Mouse (Mus musculus) hindbrain, postnatal 0 days (tissue): ENCODE measurements around the gene Nrcam. TPM values are rescaled to one million over a fixed set of nuclear protein-coding genes. Genes with fewer than 3 reads are reported as not detected.
A peak's percentile ranks its signal among the peaks of the same experiment; 100 is the strongest.

Experiments used
- ATAC-seq: fragments of 200-750 bp; cut with Nextera tagmentation; 2 replicates; pipeline ENCODE4 v1.8.0; 2017; ENCODE audit warnings: mild to moderate bottlenecking, moderate TSS enrichment, moderate library complexity
- DNase-seq: peaks from one replicate; pipeline ENCODE4 v3.0.0-alpha.2; 2015; ENCODE audit warnings: low spot score
- H3K27ac ChIP-seq: fragments of 300-500 bp; sonication (generic); 2 replicates; pipeline ENCODE4 v1.5.1; 2014; ENCODE audit warnings: mild to moderate bottlenecking
- H3K27me3 ChIP-seq: fragments of 300-500 bp; sonication (generic); 2 replicates; pipeline ENCODE4 v1.6.1; 2014; ENCODE audit warnings: low read length, mixed read lengths; ENCODE audit not compliant: insufficient read depth
- H3K36me3 ChIP-seq: fragments of 300-500 bp; sonication (generic); 2 replicates; pipeline ENCODE4 v1.6.1; 2014; ENCODE audit warnings: low read length, mixed read lengths; ENCODE audit not compliant: insufficient read depth
- H3K4me1 ChIP-seq: fragments of 300-500 bp; sonication (generic); 2 replicates; pipeline ENCODE4 v1.6.1; 2014; ENCODE audit warnings: antibody characterized with exemption, low read length, mixed read lengths; ENCODE audit not compliant: insufficient read depth
- H3K4me2 ChIP-seq: fragments of 300-500 bp; sonication (generic); 2 replicates; pipeline ENCODE4 v1.6.1; 2014; ENCODE audit warnings: low read depth, mild to moderate bottlenecking, low read length, moderate library complexity, mixed read lengths
- H3K4me3 ChIP-seq: fragments of 300-500 bp; sonication (generic); 2 replicates; pipeline ENCODE4 v1.5.1; 2014; ENCODE audit warnings: low read length
- H3K9ac ChIP-seq: fragments of 300-500 bp; sonication (generic); replicated peaks from 2 replicates; pipeline ENCODE4 v1.6.1; 2014; ENCODE audit warnings: mild to moderate bottlenecking, low read length, moderate library complexity, mixed read lengths
- H3K9me3 ChIP-seq: fragments of 300-500 bp; sonication (generic); 2 replicates; pipeline ENCODE4 v1.6.1; 2016; ENCODE audit warnings: low read length, mixed read lengths
- CTCF ChIP-seq: IDR thresholded peaks from 2 replicates; pipeline ENCODE4 v1.5.1; 2016; ENCODE audit warnings: antibody characterized with exemption, control low read depth, low read depth
- WGBS: fragments of 180-500 bp; shearing (Covaris S2); extraction: QIAGEN DNeasy Blood & Tissue Kit; methylation state at CpG from one replicate; pipeline ENCODE4 v1.1.7; 2014; 5-methylcytosine and 5-hydroxymethylcytosine counted together
- polyA plus RNA-seq: library from polyadenylated mRNA; unstranded; fragments of >200 nt; fragmentation: Nextera tagmentation; extraction: Ambion mirVana; gene quantifications from 2 replicates; pipeline ENCODE4 v1.2.1, GENCODE M21; 2015
- total RNA-seq: library from RNA; depleted of rRNA; stranded (reverse); fragments of >200 nt; gene quantifications from 2 replicates; pipeline ENCODE4 v1.2.3, GENCODE M21; 2014

Gene Nrcam
- total and polyA plus RNA-seq, 2 experiments from 2014 or later = 113 to 163 TPM

- WGBS = 47% methylated on average over 3 of the region's 3 CpGs
Measured at GRCm38 (mm10) chr12:44521496-44521895, 192.8 kb downstream of the Nrcam start.

GRCm38 (mm10) chr12:44524621-44525565 is 196.2 kb downstream of the Nrcam start:
- Histone ChIP-seq H3K9ac (no peak overlapping the region), H3K36me3 (no peaks in the 10 kb centered on the region), H3K4me2 (no peak overlapping the region), H3K27ac (no peak overlapping the region), H3K4me3 (no peak overlapping the region), H3K9me3 (no peaks in the 10 kb centered on the region), H3K4me1 (no peaks in the 10 kb centered on the region; the same call in 1 of the 2 replicates), H3K27me3 (no peaks in the 10 kb centered on the region)
- WGBS = 58% methylated on average over 8 of the region's 8 CpGs
- DNase-seq (peak; percentile 39), ATAC-seq (peak; percentile 66)
- no peak for TF ChIP-seq CTCF

More at GRCm38 (mm10) chr12:44521496-44521895, 192.8 kb downstream of the Nrcam start:
- Histone ChIP-seq H3K9ac (no peak overlapping the region), H3K36me3 (no peaks in the 10 kb centered on the region), H3K27me3 (no peaks in the 10 kb centered on the region), H3K9me3 (no peaks in the 10 kb centered on the region), H3K4me1 (no peaks in the 10 kb centered on the region; the same call in 1 of the 2 replicates), H3K4me3 (no peak overlapping the region), H3K27ac (no peak overlapping the region), H3K4me2 (no peak overlapping the region)
- TF ChIP-seq CTCF = no peak
- DNase-seq (no peak), ATAC-seq (no peak)

- Histone ChIP-seq H3K4me1 (no peaks in the 10 kb centered on the region; the same call in 1 of the 2 replicates), H3K27ac (no peak overlapping the region), H3K36me3 (no peaks in the 10 kb centered on the region), H3K9me3 (no peaks in the 10 kb centered on the region), H3K4me2 (no peak overlapping the region), H3K9ac (no peak overlapping the region), H3K4me3 (no peak overlapping the region), H3K27me3 (no peaks in the 10 kb centered on the region)
- WGBS = 47% methylated on average over 11 of the region's 11 CpGs
- DNase-seq (no peak), ATAC-seq (no peak)
- no peak for TF ChIP-seq CTCF
Measured at GRCm38 (mm10) chr12:44528391-44529016, 199.8 kb downstream of the Nrcam start.

GRCm38 (mm10) chr12:44532337-44533113 is 203.8 kb downstream of the Nrcam start:
- no peaks in the 10 kb centered on the region for H3K36me3 ChIP-seq
- H3K9ac ChIP-seq = no peak overlapping the region
- no peak overlapping the region for H3K4me3 ChIP-seq
- no peak for TF ChIP-seq CTCF
- 43% methylated on average over 19 of the region's 19 CpGs for WGBS
- no peaks in the 10 kb centered on the region for H3K9me3 ChIP-seq
- no peaks in the 10 kb centered on the region; the same call in 1 of the 2 replicates for H3K4me1 ChIP-seq
- peak overlapping the region; percentile 26; the same call in 1 of the 2 replicates for H3K27ac ChIP-seq
- H3K27me3 ChIP-seq = no peaks in the 10 kb centered on the region
- ATAC-seq (peak; percentile 57), DNase-seq (no peak)
- peak overlapping the region; percentile 24 for H3K4me2 ChIP-seq

GRCm38 (mm10) chr12:44534100-44534633 is 205.5 kb downstream of the Nrcam start:
- Histone ChIP-seq H3K4me2 (no peak overlapping the region), H3K9me3 (no peaks in the 10 kb centered on the region), H3K9ac (no peak overlapping the region), H3K4me3 (no peak overlapping the region), H3K27me3 (no peaks in the 10 kb centered on the region), H3K4me1 (no peaks in the 10 kb centered on the region; the same call in 1 of the 2 replicates), H3K36me3 (no peaks in the 10 kb centered on the region; the same call in 1 of the 2 replicates), H3K27ac (no peak overlapping the region)
- no peak for DNase-seq
- WGBS = 75% methylated on average over 7 of the region's 7 CpGs
- ATAC-seq = no peak
- no peak for TF ChIP-seq CTCF

GRCm38 (mm10) chr12:44535623-44536022 is 206.9 kb downstream of the Nrcam start:
- no peaks in the 10 kb centered on the region; the same call in 1 of the 2 replicates for H3K4me1 ChIP-seq

More at GRCm38 (mm10) chr12:44535623-44536022, 206.9 kb downstream of the Nrcam start:
- ATAC-seq (no peak), DNase-seq (no peak)
- Histone ChIP-seq H3K9me3 (no peaks in the 10 kb centered on the region), H3K36me3 (no peaks in the 10 kb centered on the region; the same call in 1 of the 2 replicates), H3K9ac (no peak overlapping the region), H3K4me2 (no peak overlapping the region), H3K27ac (no peak overlapping the region), H3K4me3 (no peak overlapping the region), H3K27me3 (no peaks in the 10 kb centered on the region)
- no peak for TF ChIP-seq CTCF
- WGBS = 20% methylated on average over 5 of the region's 5 CpGs
